Mouse (Mus musculus): ENCODE results near the gene Gpr39. TPM values are rescaled to one million over a fixed set of nuclear protein-coding genes. Genes with fewer than 3 reads are reported as not detected.

Gene Gpr39
- polyA plus RNA-seq, 1 experiment from 2014 or later = 0.41 TPM

Other genes with a start within 250 kb of the Gpr39 start
- 217 and 238 TPM in 2 replicates for gene Actr3, start 241.3 kb upstream of the Gpr39 start, polyA plus RNA-seq (2015; fragmentation: Nextera tagmentation; extraction: Ambion mirVana)
- 32.2 and 38.7 TPM in 2 replicates for gene Slc35f5, start 116.4 kb upstream of the Gpr39 start, polyA plus RNA-seq (2015; fragmentation: Nextera tagmentation; extraction: Ambion mirVana)
- 72.1 and 83.1 TPM in 2 replicates for gene Lypd1, start 236.1 kb downstream of the Gpr39 start, polyA plus RNA-seq (2015; fragmentation: Nextera tagmentation; extraction: Ambion mirVana)